Mouse (Mus musculus) layer of hippocampus, adult 9-11 months (tissue): Measurements from ENCODE around the gene Hist1h4k.

ENCODE experiments used
- DNase-seq: peaks from one replicate; pipeline ENCODE4 v3.0.0; 2022

Gene Hist1h4k

GRCm38 (mm10) chr13:21718381-21719080, 31.8 kb downstream of the Hist1h4k start:
- DNase-seq, result no peak

DNA sequence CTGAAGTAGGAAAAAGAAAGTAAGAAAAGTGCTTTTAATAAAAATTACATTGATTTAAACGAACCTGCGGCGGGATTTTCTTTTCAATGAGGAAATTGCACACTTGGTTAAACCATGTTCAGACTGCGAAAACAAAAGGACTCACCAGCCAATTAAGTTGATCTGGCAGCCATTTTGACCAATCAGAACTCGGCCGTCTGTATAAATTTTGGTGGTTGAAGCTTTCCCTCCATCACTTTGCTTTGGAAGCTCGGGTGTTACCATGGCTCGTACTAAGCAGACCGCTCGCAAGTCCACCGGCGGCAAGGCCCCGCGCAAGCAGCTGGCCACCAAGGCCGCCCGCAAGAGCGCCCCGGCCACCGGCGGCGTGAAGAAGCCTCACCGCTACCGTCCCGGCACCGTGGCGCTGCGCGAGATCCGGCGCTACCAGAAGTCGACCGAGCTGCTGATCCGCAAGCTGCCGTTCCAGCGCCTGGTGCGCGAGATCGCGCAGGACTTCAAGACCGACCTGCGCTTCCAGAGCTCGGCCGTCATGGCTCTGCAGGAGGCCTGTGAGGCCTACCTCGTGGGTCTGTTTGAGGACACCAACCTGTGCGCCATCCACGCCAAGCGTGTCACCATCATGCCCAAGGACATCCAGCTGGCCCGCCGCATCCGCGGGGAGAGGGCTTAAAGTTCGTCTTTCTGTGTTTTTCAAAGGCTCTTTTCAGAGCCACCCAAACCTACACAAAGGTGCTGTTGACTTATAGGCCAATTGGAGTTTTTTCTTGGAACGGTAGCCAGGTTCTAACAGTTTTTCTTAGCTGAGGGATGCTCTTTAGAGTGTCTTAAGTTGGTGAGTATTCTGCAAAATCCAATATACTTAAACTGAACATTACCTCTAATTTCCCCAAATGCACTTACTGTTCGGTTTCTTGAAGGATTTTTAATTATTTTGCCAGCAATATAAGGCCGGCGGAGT, 32.6 kb downstream of the Hist1h4k start, which contains the start of gene Hist1h3h:
TSS of gene Hist1h3h (plus strand) at position 263 of the 961 bp plus-strand sequence.
- peak; percentile 87 for DNase-seq

DNA sequence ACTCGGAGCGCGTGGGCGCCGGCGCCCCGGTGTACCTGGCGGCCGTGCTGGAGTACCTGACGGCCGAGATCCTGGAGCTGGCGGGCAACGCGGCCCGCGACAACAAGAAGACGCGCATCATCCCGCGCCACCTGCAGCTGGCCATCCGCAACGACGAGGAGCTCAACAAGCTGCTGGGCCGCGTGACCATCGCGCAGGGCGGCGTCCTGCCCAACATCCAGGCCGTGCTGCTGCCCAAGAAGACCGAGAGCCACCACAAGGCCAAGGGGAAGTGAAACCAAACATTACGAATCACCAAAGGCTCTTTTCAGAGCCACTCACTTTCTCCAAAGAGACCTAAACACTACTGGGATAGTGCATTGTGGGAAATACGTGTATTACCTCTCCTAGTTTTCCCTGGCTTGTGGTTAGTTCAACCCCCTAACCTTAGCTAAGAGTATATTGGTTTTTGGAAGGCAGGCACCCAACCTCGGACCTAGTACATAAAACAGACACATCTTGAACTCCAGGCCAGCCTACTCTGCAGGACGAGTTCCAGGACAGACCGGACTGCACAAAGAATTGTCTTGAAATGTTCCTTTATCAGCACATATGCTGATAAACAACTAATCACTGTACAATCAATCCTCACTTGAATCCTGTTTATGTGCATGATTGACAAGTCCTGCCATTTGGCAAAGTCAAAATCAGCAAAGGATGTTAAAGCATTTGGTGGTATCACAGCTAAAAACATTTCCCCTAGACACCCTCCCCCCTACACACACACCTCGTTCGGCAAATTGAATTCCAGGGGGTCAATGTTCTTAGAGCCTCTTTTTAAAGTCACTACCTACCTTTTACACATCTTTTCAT, 33.5 kb downstream of the Hist1h4k start:
- DNase-seq, result peak; percentile 24

- DNase-seq, result peak; percentile 93
Measured at GRCm38 (mm10) chr13:21715864-21716539, 34.3 kb downstream of the Hist1h4k start, which contains the start of the genes Hist1h2bl and Hist1h2ai. Gene Hist1h2bl, minus strand, starts transcription at chr13:21716143. Gene Hist1h2ai, plus strand, starts transcription at chr13:21716422.

DNA sequence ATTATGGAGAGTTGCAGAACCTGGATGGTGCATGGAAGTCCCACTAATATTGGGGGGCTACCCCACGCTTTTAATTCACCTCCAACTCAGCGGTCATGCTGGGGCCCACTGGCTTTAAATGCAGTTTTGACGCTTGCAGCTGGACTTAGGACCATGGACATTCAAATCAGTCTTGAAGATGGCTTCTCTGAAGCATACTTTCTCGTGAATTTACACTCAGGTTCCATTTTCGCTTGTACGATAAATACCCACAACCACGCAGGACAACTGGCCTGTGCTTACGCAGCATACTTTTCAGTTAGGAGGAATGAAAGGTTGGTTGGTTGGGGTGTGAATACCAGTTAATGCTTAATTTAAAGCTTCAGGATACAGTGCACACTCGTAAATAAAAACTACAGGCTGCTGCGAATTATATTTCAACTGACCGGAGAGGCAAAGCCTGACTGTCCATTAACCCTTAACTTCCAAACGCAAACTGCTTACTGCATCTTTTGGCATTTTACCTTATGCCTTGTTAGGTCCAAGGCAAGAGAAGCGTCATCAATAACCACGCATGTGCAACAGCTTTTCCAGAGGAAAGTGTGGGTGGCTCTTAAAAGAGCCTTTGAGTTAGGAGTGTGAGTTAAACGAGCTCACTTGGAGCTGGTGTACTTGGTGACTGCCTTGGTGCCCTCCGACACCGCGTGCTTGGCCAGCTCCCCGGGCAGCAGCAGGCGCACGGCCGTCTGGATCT, 35.0 kb downstream of the Hist1h4k start:
- DNase-seq, result peak; percentile 8

GRCm38 (mm10) chr13:21714725-21715124, 35.6 kb downstream of the Hist1h4k start:
- peak; percentile 40 for DNase-seq

DNA sequence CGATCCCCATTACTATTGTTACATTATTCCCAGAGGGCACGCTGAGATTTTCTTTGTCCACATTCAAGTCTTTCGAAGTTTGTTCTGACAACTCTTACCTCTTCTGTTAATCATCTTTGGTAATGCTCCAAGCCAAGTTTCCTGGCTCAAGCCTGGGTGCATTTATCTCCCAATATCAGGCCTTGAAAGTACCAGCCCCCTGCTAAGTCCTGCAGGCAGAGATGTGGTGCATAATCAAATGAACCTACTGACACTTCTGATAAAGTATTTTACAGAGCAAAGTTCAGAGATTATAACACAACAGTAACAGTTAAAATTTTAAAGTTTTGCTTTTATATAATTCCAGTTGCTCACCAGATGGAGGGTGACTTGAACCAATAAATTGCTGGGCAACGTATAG, 38.6 kb downstream of the Hist1h4k start:
- no peak for DNase-seq

GRCm38 (mm10) chr13:21710821-21711525, 39.3 kb downstream of the Hist1h4k start:
- DNase-seq, result peak; percentile 67

DNA sequence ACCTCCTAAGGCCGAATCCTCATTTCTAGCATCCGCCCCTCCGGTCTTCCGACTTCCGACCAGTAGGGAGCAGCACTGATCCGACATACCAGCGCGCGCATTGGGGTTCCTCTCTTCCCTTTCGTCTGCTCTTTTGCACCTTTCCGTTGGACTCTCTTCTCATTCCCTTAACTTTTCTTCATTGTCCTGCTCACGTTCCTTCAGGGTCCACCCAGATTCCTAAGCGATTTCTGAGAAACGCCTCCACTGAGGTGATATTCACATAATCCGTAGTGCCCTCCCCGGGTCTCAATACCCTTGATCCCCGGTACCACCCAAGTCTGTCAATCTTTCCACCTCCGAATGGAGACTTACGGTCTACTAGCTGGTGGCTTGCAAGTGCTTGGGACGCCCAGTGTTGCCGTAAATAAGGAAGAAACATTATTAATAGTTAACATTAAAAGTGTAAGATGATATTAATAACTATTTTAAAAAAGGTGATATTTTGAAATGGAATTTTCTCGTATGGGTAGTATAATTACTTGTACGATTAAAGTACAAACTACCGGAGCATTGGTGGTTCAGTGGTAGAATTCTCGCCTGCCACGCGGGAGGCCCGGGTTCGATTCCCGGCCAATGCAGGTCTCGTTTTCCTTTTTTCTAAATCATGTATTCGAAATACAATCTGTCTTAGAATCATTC, 40.1 kb downstream of the Hist1h4k start:
- peak; percentile 85 for DNase-seq

GRCm38 (mm10) chr13:21706669-21707068, 43.6 kb downstream of the Hist1h4k start:
- no peak for DNase-seq
